Mouse (Mus musculus): ENCODE measurements at regions not wholly inside any gene's neighbourhood (a gene's known extent, or its start where the extent isn't known, plus 50 kb on each side); places are given as distances from the start of the nearest gene placed in this dataset.

DNA sequence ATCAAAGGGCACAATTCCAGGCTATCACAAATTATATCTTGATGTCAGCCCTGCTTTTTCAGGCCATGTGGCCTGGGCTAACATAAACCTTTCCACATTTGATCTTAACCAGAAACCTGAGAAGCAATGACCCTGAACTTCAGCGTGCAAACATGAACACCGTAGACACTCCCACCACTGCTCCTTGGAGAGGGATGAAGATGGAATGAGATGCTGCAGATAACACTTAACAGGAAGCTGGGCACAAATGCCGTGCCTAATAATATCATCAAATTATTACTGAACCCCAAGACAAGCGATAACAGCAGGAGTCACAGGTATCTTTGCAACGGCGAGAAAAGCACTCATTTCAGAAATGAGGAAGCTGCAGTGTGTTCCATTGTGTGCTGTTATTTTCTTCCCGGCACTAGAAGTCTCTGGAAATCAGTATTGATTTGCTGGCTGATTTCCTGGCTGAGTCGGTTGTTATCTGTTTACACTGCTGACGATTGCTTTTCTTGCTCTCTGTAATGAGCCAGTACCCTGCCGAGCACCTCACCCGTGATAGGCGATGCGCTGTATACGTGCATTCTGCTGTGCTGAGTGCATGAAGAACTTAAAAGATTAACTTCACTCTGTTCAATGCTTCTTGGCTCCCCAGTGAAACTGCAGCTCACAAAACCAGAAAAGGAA is 91.0 kb downstream of the Gm21962 start:
- H3K27me3 ChIP-seq (replicated peaks) = no peaks in the 10 kb centered on the region
- no peak overlapping the region for H3K27ac ChIP-seq (ENCODE audit: insufficient read depth, low read depth)
- in situ Hi-C loops (cut with MboI; ENCODE audit: low pct_ligation_motif_present, low pct_unique_long_range_greater_than_20kb, low sequenced_read_pairs) (loop anchor here (25.0 kb wide), 1 partner anchor 625 kb away; no protein-coding TSS in a partner anchor), dilution Hi-C loops (cut with MboI; ENCODE audit: extremely low pct_ligation_motif_present, extremely low pct_unique_long_range_greater_than_20kb, low sequenced_read_pairs) (no loop called here)
- no peak for TF ChIP-seq CHD1 (IDR thresholded peaks at IDR 0.05; ENCODE audit: low read depth, low read length)
- TF ChIP-seq USF2 (conservative IDR thresholded peaks at IDR 0.05; ENCODE audit: low read depth, low read length) = no peak
- no peak for TF ChIP-seq NELFE (IDR thresholded peaks at IDR 0.05; ENCODE audit: low read depth, low read length)
- TF ChIP-seq POLR2AphosphoS2 (IDR thresholded peaks at IDR 0.05; ENCODE audit: low read depth, low read length) = no peak
- no peak for TF ChIP-seq MXI1 (IDR thresholded peaks at IDR 0.05; ENCODE audit: low read depth, low read length)
- TF ChIP-seq ZNF384 (IDR thresholded peaks at IDR 0.05; ENCODE audit: low read depth, low read length) = no peak
- TF ChIP-seq KAT2A (IDR thresholded peaks at IDR 0.05; ENCODE audit: insufficient replicate concordance, low read length) = no peak
- TF ChIP-seq NRF1 (IDR thresholded peaks at IDR 0.05; ENCODE audit: low read depth, low read length) = no peak
- no peak for TF ChIP-seq E2F4 (IDR thresholded peaks at IDR 0.05; ENCODE audit: insufficient replicate concordance, low read depth, low read length)
- TF ChIP-seq BHLHE40 (IDR thresholded peaks at IDR 0.05; ENCODE audit: low read depth, low read length) = no peak
- TF ChIP-seq POLR2A (IDR thresholded peaks at IDR 0.05; ENCODE audit: low read depth, low read length) = no peak
- TF ChIP-seq MAZ (IDR thresholded peaks at IDR 0.05; ENCODE audit: low read depth, low read length) = no peak
- TF ChIP-seq PAX5 (IDR thresholded peaks at IDR 0.05; ENCODE audit: low read length) = no peak
- no peak for TF ChIP-seq RCOR1 (conservative IDR thresholded peaks at IDR 0.05; ENCODE audit: low read depth, low read length)
- TF ChIP-seq ETS1 (conservative IDR thresholded peaks at IDR 0.05; ENCODE audit: low read depth, low read length) = no peak
- no peaks in the 10 kb centered on the region for H3K79me2 ChIP-seq (replicated peaks; ENCODE audit: control insufficient read depth, extremely low read depth, insufficient read depth, poor library complexity, severe bottlenecking)
- H3K4me3 ChIP-seq (replicated peaks in 1 of 3; ENCODE audit: low read depth in 2 of 3, low read length in 2 of 3, poor library complexity in 1 of 3) = no peak overlapping the region
- H3K9me3 ChIP-seq (replicated peaks; ENCODE audit: low read length) = no peaks in the 10 kb centered on the region
- no peaks in the 10 kb centered on the region for H3K36me3 ChIP-seq (replicated peaks in 1 of 2; ENCODE audit: control insufficient read depth in 1 of 2, insufficient read depth in 1 of 2, low read length in 1 of 2)
- no peaks in the 10 kb centered on the region for H3K4me1 ChIP-seq (ENCODE audit: control insufficient read depth in 1 of 2, insufficient read depth in 2 of 2)
- DNase-seq (ENCODE audit: extremely low read depth) = no peak
- no peak overlapping the region for H3K4me2 ChIP-seq (ENCODE audit: insufficient read depth, low read depth, poor library complexity, severe bottlenecking)
- H3K9ac ChIP-seq (ENCODE audit: insufficient read depth, low read depth) = no peak overlapping the region

DNA sequence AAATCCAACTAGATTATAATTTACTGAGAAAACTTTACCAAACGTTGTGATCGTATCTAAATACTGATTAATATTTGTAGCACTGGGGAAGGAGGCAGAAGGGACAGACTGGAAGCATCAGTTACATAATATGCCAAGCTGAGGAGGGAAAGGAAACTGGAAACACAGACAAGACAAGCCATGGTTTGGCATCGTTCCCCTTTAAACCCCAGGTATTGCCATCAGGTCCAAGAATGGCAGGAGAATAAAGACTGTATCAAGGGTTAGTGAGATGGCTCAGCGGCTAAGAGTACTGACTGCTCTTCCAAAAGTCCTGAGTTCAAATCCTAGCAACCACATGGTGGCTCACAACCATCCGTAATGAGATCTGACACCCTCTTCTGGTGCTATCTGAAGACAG is 92.1 kb downstream of the Gm21962 start:
- in situ Hi-C loops (cut with MboI; ENCODE audit: low pct_ligation_motif_present, low pct_unique_long_range_greater_than_20kb, low sequenced_read_pairs) = loop anchor here (25.0 kb wide), 1 partner anchor 626 kb away; no protein-coding TSS in a partner anchor
- Histone ChIP-seq H3K27me3 (replicated peaks) (no peaks in the 10 kb centered on the region), H3K4me1 (ENCODE audit: control insufficient read depth in 1 of 2, insufficient read depth in 2 of 2) (no peaks in the 10 kb centered on the region), H3K4me3 (replicated peaks in 1 of 3; ENCODE audit: low read depth in 2 of 3, low read length in 2 of 3, poor library complexity in 1 of 3) (no peak overlapping the region), H3K36me3 (replicated peaks in 1 of 2; ENCODE audit: control insufficient read depth in 1 of 2, insufficient read depth in 1 of 2, low read length in 1 of 2) (no peaks in the 10 kb centered on the region), H3K9ac (ENCODE audit: insufficient read depth, low read depth) (no peak overlapping the region), H3K9me3 (replicated peaks; ENCODE audit: low read length) (no peaks in the 10 kb centered on the region), H3K4me2 (ENCODE audit: insufficient read depth, low read depth, poor library complexity, severe bottlenecking) (no peak overlapping the region), H3K27ac (ENCODE audit: insufficient read depth, low read depth) (no peak overlapping the region), H3K79me2 (replicated peaks; ENCODE audit: control insufficient read depth, extremely low read depth, insufficient read depth, poor library complexity, severe bottlenecking) (no peaks in the 10 kb centered on the region)
- TF ChIP-seq ZNF384 (IDR thresholded peaks at IDR 0.05; ENCODE audit: low read depth, low read length) = no peak
- no peak for TF ChIP-seq UBTF (IDR thresholded peaks at IDR 0.05; ENCODE audit: low read depth, low read length)
- no peak for TF ChIP-seq JUND (conservative IDR thresholded peaks at IDR 0.05; ENCODE audit: low read depth, low read length)
- TF ChIP-seq IRF4 (IDR thresholded peaks at IDR 0.05; ENCODE audit: low read depth, low read length) = no peak
- TF ChIP-seq MEF2A (IDR thresholded peaks at IDR 0.05; ENCODE audit: borderline replicate concordance, low read depth, low read length) = no peak
- TF ChIP-seq JUN (IDR thresholded peaks at IDR 0.05; ENCODE audit: insufficient read depth, low read depth, low read length) = no peak
- no peak for TF ChIP-seq USF1 (IDR thresholded peaks at IDR 0.05; ENCODE audit: low read depth, low read length)
- no peak for DNase-seq (ENCODE audit: extremely low read depth)
- dilution Hi-C loops (cut with MboI; ENCODE audit: extremely low pct_ligation_motif_present, extremely low pct_unique_long_range_greater_than_20kb, low sequenced_read_pairs) = no loop called here
